Mouse (Mus musculus): Measurements from ENCODE around the gene Ikzf3. TPM values are rescaled to one million over a fixed set of nuclear protein-coding genes. Genes with fewer than 3 reads are reported as not detected.

Gene Ikzf3
- total RNA-seq, 2 experiments from 2014 or later = 0.10 to 0.18 TPM

DNA sequence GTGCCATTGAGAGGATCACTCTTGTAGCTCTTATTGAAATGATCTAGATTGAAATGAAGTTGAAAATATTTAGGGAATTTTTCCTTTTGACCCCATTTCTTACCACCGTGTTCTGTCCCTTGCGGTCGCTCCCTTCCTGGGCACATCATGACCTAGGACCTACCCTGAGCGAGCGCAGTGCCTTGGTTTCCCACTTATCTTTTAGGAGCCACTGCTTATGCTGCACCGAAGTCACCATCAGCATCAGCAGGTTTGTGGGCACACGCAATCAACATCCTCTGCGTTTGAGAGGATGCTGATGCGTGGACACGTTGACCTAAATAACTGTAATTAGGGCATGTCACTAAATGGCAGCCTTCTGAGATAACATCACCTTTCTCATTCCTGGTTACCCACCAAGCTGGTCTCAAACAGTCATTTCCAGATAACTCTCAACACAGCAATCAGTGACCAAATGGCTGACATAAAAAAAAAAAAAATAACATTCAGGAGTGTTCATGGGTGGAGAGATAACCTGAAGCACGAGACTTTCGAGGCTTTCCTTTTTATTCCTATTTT, 65.8 kb downstream of the Ikzf3 start:
- no peak for DNase-seq
- intact Hi-C loops (cut with DNase I; ENCODE audit: low total_unique reads) = no loop called here

- no peak for DNase-seq
Observed at GRCm38 (mm10) chr11:98479026-98479939, 66.5 kb downstream of the Ikzf3 start.

DNA sequence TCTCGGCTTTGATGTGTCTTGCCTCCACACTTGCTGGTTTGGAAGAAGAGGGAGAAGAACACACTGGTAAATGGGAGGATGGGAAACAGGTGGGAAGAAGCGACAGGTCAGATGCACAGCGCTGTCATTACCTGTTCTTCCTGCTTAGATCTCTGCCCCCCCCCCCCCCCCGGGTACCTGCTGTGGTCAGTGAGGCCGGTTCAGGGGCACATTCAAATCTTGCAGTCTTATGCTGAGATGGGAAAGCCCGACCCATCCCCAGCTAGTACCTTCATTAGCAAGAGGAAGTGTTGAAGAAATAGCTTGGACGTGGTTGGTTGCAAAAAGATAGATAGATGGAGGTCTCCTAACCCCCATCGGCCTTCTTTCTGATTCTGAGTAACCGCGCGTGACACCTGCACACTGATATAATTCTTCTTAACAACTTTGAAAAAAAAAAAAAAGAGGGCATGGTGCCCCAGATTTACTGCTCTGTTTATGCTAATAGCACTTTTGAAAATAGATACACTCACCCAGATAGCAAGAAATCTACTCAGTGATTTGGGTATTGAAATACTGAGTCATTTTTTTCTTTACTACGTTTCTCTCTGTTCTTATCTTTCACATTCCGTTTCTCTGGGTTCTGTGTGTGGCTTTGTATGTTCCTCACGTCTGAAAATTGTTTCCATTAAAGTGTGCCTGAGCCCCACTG, 68.7 kb downstream of the Ikzf3 start:
- DNase-seq = no peak
- intact Hi-C loops (cut with DNase I; ENCODE audit: low total_unique reads) = no loop called here

More at GRCm38 (mm10) chr11:98479026-98479939, 66.5 kb downstream of the Ikzf3 start:
- intact Hi-C loops (cut with DNase I; ENCODE audit: low total_unique reads) = no loop called here

- DNase-seq = no peak
- intact Hi-C loops (cut with DNase I; ENCODE audit: low total_unique reads) = no loop called here
Observed at GRCm38 (mm10) chr11:98476434-98476807, 69.4 kb downstream of the Ikzf3 start.

GRCm38 (mm10) chr11:98475630-98476433, 70.0 kb downstream of the Ikzf3 start:
- intact Hi-C loops (cut with DNase I; ENCODE audit: low total_unique reads) = no loop called here
- no peak for DNase-seq

- intact Hi-C loops (cut with DNase I; ENCODE audit: low total_unique reads) = no loop called here
- DNase-seq = no peak
Observed at GRCm38 (mm10) chr11:98474967-98475366, 70.9 kb downstream of the Ikzf3 start.

GRCm38 (mm10) chr11:98473916-98474479, 71.8 kb downstream of the Ikzf3 start:
- intact Hi-C loops (cut with DNase I; ENCODE audit: low total_unique reads) = no loop called here
- DNase-seq = no peak

DNA sequence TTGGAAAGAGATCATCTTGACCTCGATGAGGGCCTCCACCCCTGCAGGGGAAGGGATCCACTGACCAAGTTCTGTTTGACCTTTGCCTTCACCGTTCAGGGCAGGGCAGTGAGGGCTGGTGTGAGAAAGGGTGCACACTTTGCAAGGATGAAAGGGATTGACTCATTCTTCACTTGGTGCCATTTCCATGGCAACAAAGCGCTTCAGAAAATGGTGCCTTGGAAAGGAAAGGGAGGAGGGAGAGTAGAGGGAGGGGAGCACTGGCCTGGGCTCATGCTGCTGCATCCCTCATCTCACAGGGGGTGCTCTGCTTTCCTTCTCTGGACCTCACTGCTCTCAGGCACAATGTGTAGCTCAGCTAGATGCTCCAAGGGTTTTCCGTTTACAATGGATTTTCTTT, 73.1 kb downstream of the Ikzf3 start:
- intact Hi-C loops (cut with DNase I; ENCODE audit: low total_unique reads) = no loop called here
- no peak for DNase-seq

DNA sequence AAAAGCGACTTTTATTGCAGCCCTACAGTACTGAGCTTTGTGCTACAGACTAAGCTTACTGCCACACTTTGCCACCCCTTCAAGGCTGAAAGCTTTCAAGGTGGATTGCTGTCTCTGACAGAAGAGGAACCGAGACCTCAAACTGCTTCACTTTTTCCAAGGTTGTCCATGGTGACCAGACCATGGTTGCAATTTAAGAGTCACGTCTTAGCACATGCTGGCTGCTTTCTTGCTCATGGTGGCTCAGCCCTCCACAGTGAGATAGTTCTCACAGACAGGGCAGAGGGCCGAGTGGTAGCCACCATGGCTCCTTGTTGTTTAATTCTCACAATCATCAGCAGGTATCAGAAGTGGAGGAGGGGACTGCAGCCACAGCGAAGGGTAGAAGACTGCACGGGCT, 75.0 kb downstream of the Ikzf3 start:
- no peak for DNase-seq
- intact Hi-C loops (cut with DNase I; ENCODE audit: low total_unique reads) = no loop called here

- intact Hi-C loops (cut with DNase I; ENCODE audit: low total_unique reads) = no loop called here
Observed at GRCm38 (mm10) chr11:98469761-98470714, 75.8 kb downstream of the Ikzf3 start.

GRCm38 (mm10) chr11:98464516-98464915, 81.3 kb downstream of the Ikzf3 start:
- intact Hi-C loops (cut with DNase I; ENCODE audit: low total_unique reads) = no loop called here
- DNase-seq = no peak

More at GRCm38 (mm10) chr11:98469761-98470714, 75.8 kb downstream of the Ikzf3 start:
- DNase-seq = no peak

DNA sequence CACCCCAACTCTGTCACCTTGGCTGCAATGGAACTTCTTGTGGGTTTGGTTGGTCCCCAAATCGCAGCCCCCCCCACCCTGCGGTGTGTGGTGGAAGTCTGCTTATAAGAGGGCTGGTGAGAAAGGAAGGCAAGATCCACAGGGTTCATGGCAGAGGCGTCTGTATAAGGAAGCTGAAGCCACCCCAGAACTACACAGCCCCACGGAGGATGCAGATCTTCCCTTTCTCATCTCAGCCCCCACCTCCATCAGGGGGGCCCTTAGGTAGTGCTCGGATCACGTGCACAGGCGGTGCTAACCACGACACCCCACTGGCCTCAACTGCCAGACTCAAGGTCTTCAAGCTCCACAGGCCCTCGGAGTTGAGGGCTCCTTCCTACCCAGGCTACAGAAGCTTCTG, 81.9 kb downstream of the Ikzf3 start:
- intact Hi-C loops (cut with DNase I; ENCODE audit: low total_unique reads) = no loop called here
- DNase-seq = no peak

GRCm38 (mm10) chr11:98462255-98462654, 83.6 kb downstream of the Ikzf3 start:
- no peak for DNase-seq
- intact Hi-C loops (cut with DNase I; ENCODE audit: low total_unique reads) = no loop called here

GRCm38 (mm10) chr11:98461109-98461720, 84.6 kb downstream of the Ikzf3 start:
- intact Hi-C loops (cut with DNase I; ENCODE audit: low total_unique reads) = no loop called here
- no peak for DNase-seq

GRCm38 (mm10) chr11:98459860-98460259, 86.0 kb downstream of the Ikzf3 start:
- intact Hi-C loops (cut with DNase I; ENCODE audit: low total_unique reads) = loop anchor here (5.0 to 10.0 kb wide), 2 partner anchors 118 to 195 kb away; no protein-coding TSS in a partner anchor
- DNase-seq = no peak

DNA sequence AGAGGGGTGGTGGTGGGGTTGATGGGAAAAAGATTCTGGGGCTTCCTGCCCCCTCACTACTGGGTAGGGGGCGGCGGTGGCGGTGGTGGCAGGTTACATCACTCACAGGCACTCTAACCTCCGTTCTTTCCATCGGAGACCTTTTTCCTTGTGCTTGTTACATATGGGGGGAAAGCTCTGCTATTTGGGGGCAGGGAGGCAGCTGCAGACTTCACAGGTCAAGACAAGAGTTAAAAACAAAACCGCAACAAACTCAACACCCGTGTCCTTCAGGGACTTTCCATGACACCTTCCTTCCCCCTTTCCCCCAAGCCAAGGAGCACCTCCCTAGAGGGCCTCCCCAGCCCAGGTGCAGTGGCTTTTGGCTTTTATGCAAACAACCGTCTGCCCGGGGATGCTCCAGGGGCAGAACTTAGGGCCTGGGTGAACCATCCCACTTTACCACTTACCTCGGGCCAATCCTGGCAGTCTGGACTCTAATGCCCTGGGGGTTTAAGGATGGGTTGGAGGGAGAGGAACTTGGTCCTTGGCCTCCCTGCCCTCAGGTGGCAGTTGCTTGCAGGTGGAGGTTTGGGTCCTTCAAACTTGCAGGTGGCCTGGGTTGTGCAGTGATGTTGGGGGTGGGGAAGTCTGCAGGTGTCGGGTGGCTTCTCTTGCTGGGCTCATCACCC, 86.6 kb downstream of the Ikzf3 start:
- DNase-seq = no peak
- intact Hi-C loops (cut with DNase I; ENCODE audit: low total_unique reads) = loop anchor here (5.0 to 10.0 kb wide), 2 partner anchors 117 to 194 kb away; no protein-coding TSS in a partner anchor

Measured in gastrocnemius, postnatal 14 days (tissue).